Mouse (Mus musculus) cerebellum, adult 18-20 months (tissue): ENCODE results near the gene Ppp2r1b.
A peak's percentile ranks its signal among the peaks of the same experiment; 100 is the strongest.
"Not testable (repeated sequence)": the region's sequence is repeated elsewhere in the genome, so short reads cannot be mapped to it uniquely, and the experiment has no call there.

Experiments
- DNase-seq, 2 experiments: peaks; one replicate each; pipeline ENCODE4 v3.0.0; 2021

Gene Ppp2r1b

GRCm38 (mm10) chr9:50845081-50845480 is at the start of gene Ppp2r1b:
Gene Ppp2r1b, plus strand, starts transcription at chr9:50845301.
- no peak for DNase-seq

GRCm38 (mm10) chr9:50796776-50797175 is 48.3 kb upstream of the Ppp2r1b start:
- no peak for DNase-seq

GRCm38 (mm10) chr9:50797641-50798040 is 47.5 kb upstream of the Ppp2r1b start:
- no peak for DNase-seq

GRCm38 (mm10) chr9:50798368-50798767 is 46.7 kb upstream of the Ppp2r1b start:
- DNase-seq, result no peak

- peak; percentile 42 to 48 for DNase-seq
Measured at GRCm38 (mm10) chr9:50800985-50801384, 44.1 kb upstream of the Ppp2r1b start.

GRCm38 (mm10) chr9:50803055-50803671 is 41.9 kb upstream of the Ppp2r1b start:
- no peak for DNase-seq

- no peak for DNase-seq
Measured at GRCm38 (mm10) chr9:50808471-50808870, 36.6 kb upstream of the Ppp2r1b start.

- DNase-seq, result no peak
Measured at GRCm38 (mm10) chr9:50809146-50809545, 36.0 kb upstream of the Ppp2r1b start.

- no peak for DNase-seq
Measured at GRCm38 (mm10) chr9:50811187-50811586, 33.9 kb upstream of the Ppp2r1b start.

GRCm38 (mm10) chr9:50811746-50812145 is 33.4 kb upstream of the Ppp2r1b start:
- DNase-seq, result no peak

GRCm38 (mm10) chr9:50813796-50814195 is 31.3 kb upstream of the Ppp2r1b start:
- no peak for DNase-seq

GRCm38 (mm10) chr9:50815666-50816065 is 29.4 kb upstream of the Ppp2r1b start:
- no peak for DNase-seq

- no peak for DNase-seq
Measured at GRCm38 (mm10) chr9:50816512-50816911, 28.6 kb upstream of the Ppp2r1b start.

- DNase-seq, result no peak
Measured at GRCm38 (mm10) chr9:50818050-50818449, 27.1 kb upstream of the Ppp2r1b start.

GRCm38 (mm10) chr9:50819716-50820115 is 25.4 kb upstream of the Ppp2r1b start:
- no peak for DNase-seq

GRCm38 (mm10) chr9:50821651-50822050 is 23.4 kb upstream of the Ppp2r1b start:
- DNase-seq, result no peak

GRCm38 (mm10) chr9:50822216-50822615 is 22.9 kb upstream of the Ppp2r1b start:
- no peak for DNase-seq

- DNase-seq, result no peak
Measured at GRCm38 (mm10) chr9:50823779-50824453, 21.2 kb upstream of the Ppp2r1b start.

- no peak for DNase-seq
Measured at GRCm38 (mm10) chr9:50831514-50831913, 13.6 kb upstream of the Ppp2r1b start.

- DNase-seq, result no peak
Measured at GRCm38 (mm10) chr9:50832162-50832561, 12.9 kb upstream of the Ppp2r1b start.

GRCm38 (mm10) chr9:50832582-50832981 is 12.5 kb upstream of the Ppp2r1b start:
- DNase-seq, result not testable (repeated sequence)

- no peak for DNase-seq
Measured at GRCm38 (mm10) chr9:50833786-50834185, 11.3 kb upstream of the Ppp2r1b start.

- no peak for DNase-seq
Measured at GRCm38 (mm10) chr9:50835068-50835705, 9.9 kb upstream of the Ppp2r1b start.

GRCm38 (mm10) chr9:50836097-50836496 is 9.0 kb upstream of the Ppp2r1b start:
- DNase-seq, result no peak
